Mouse (Mus musculus): Measurements from ENCODE around the gene Susd1.

The Susd1 gene

DNA sequence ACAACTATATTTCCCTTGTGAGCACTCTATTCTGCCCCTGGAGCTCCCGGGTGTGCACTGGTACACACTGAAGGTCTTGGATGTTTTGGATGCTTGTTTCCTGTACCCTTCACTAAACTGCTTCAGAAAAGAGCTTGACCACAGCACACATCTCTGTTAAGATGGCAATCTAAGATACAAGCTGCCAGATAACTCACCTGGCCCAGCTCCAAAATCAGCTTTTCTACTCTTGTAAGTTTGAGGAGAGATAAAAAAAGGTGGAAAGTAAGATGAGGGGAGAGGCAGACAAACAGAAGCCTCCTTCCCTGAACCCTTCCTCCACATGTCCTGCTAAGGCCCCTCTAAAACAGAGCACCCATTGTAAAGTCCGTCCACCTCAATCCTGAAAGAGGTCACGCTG is 115.7 kb downstream of the Susd1 start:
- no peak for DNase-seq (ENCODE audit: low read depth, low spot score)

DNA sequence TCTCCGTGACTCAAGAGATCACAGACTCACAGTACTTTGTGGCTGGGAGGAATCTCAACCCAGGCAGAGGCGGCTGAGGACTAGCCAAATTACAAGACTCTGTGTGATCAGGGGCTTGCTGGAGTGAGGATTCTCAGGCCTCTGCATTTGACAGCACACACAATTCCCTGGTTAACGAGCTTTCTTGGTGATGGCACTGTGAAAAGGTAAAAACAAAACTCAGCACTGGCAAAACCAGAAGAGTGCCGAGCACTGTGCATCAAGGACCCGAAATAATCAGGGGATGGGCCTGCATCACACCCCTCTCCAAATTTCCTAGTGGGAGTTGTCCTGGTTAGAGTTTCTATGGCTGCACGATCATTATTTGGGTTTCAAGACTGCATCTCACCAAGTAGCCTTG is 116.4 kb downstream of the Susd1 start:
- DNase-seq (ENCODE audit: low read depth, low spot score): no peak

DNA sequence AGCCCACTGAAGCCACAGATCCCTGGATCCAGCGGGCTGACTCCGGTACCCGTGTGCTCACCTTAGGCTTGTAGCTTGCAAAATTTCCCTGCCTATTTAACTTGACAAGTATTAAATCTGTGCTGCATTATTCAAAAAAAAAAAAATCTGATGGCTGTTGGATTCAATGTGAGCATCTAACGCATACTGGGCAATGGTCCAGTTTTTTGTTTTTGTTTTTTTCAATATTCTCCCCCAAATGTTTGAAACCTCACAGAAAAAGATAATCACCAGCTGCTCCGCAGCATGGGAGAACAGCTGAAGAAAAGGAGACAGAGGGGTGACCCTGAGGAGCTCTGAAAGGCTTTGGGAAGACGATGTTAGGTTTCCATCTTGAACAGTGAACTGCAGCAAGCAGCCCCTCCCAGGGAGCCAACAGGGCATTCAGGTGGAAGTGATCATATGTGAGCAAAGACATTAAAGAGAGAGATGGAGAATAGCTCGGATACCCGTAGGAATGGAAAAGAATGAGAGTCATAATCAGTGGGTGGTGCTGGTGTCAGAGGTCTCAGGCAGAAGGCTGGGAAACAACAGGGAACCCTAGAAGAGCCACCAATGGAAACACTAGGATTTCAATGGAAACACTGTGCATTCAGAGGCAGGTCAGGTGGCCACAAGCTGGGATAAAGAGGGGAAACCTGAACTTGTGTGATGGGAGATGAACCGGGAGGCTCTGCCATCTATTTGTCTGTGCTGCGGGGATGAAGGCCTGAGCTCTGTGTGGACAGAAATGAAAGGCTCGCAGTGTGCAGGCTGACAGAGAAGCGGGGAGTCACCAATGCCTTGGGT is 117.0 kb downstream of the Susd1 start:
- no peak for DNase-seq (ENCODE audit: low read depth, low spot score)

- no peak for DNase-seq (ENCODE audit: low read depth, low spot score)
These were observed 119.1 kb downstream of the Susd1 start for GRCm38 (mm10) chr4:59319136-59319941.

GRCm38 (mm10) chr4:59318602-59319001 is 119.8 kb downstream of the Susd1 start:
- DNase-seq (ENCODE audit: low read depth, low spot score): no peak

DNA sequence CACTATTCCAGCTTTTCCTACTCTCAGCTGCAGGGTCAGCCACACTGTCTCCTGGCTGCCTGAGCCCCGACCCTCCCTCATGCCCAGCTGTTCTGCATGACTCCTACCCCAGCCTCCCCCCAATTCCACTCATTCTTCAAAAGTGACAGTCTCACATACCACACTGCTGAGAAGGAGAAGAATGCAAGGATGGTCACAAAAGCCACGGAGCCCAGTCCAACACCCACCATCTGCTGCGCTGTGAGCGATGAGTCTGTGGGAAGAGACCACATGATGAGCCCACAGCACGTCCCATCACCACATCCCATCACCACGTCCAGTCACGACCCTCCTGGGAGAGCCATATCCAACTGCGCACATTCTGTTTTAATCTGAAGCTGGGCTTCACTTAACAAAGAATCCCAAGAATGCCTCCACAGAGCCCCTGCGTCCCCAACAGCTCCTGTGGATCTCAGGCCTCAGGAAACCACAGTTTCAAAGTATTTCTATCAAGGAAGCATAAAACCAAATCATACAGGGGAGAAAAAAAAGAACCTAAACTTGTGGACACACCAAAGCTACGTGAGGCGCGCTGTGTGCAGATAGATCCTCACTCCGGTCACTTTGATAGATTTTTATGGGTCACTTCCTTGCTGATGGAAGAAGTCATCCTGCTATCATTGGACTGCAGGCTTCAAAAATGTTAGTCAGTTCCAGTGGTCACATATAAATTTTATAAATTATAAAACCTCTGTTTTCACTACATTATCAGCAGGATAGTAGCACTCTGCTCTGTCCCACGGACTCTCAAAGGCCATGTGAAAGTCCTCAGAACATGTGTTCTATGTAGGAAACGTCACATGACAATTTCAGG is 122.7 kb downstream of the Susd1 start:
- DNase-seq (ENCODE audit: low read depth, low spot score): no peak

GRCm38 (mm10) chr4:59314939-59315552 is 123.4 kb downstream of the Susd1 start:
- DNase-seq (ENCODE audit: low read depth, low spot score): no peak

- no peak for DNase-seq (ENCODE audit: low read depth, low spot score)
These were observed 125.5 kb downstream of the Susd1 start for GRCm38 (mm10) chr4:59312945-59313344.

GRCm38 (mm10) chr4:59310590-59310989 is 127.8 kb downstream of the Susd1 start:
- no peak for DNase-seq (ENCODE audit: low read depth, low spot score)

DNA sequence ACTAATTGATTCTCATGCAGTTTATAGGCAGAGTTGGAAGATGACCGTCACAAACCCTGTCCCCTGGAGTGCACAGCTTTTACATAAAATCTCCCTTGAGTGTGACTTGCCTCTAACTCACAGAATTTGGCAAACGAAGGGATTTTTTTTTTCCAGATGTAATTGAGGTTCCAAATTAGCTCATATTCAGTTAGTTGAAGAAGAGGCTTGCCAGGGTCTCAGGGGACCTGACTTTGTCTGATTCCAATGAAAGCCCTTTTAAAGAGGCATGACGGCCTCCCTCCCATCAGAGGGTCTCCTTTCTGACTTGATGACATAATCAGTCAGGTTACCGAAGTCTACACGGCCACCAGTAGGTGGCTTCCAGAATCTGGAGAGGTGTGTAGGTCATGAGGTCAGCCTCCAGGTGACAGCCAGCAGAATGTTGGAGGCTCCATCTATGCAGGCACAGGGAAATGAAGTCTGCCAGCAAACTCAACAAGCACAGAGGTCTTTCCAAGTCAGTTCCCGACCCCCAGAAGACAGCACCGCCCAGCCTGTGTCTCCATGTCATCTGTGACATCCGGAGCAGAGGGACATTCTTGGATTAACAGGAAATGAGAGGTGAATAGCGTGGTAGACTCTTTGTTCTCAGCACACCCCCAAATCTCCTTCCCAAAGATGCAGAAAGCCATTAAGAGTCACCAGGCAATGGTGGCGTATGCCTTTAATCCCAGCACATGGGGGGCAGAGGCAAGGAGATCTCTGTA is 130.4 kb downstream of the Susd1 start:
- no peak for DNase-seq (ENCODE audit: low read depth, low spot score)

GRCm38 (mm10) chr4:59302387-59302786 is 136.0 kb downstream of the Susd1 start:
- DNase-seq (ENCODE audit: low read depth, low spot score): no peak

DNA sequence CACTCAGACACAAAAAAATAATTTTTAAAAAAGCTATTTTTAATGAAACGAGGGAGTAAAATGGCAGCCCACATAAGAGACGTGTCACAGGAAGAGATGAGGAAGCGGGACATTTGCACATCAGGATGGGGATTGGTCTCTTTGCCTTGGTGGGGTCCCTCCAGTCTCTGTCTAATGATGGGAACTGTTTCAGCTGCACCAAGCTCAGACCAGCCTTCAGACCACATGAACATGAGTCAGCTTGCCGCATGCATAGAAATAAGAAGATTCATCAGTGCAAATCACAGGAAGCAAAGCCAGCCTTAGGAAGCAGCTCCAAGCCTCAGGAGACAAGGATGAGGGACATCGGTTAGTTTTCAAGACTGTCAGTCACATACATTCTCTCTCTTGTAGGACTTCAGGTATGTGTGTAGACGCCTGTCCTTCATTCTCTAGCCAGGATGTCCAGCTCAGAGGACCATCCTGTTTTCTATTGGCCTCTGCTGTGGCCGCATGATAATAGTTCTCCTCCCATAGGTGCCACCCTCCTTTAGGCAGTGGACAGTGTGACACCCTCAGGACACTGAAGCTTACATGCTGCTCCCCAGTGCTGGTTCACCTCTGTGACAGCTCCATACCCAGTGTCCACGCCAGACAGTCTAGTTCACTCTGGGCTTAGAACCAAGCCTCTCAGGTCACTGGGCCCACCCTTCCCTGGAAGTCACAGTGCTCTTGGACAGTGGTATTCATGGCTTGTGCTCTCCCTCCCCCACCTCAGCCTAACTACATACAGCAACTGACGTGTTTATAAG is 137.2 kb downstream of the Susd1 start:
- DNase-seq (ENCODE audit: low read depth, low spot score): no peak

DNA sequence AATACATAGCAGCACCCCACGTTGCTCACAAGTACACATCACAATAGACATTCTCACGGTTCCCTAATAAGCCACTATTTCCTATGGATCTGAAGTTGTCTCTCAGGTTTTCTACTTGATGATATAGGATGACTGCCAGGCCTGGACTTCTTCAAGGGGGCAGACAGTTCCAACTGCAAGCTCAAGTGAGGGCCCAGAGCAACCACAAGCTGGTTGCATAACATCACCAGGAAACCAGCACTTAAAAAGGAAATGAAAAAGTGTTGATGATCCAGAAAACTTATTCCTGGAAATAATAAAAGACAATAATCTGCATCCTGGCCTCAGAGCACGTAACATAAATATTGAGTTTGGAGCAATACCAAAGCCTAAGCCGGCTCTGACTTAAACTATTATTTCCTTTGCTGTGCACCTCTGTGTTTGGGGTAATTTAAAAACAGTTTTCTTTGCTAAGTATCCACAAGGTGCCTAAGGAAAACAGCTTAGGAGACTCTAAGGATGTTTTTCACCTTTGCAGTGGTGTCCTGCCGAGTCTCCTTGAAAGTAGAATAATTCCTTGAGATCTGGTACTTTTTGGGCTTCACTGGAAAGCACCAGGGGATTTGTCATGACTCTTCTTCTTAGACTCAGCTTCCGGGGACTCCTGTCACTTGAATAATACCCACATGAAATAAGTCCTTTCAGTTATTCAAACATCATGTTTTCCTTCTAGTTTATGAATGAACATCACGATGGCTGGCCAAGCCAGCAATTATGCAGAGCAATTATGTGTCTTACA is 139.5 kb downstream of the Susd1 start:
- DNase-seq (ENCODE audit: low read depth, low spot score): no peak

DNA sequence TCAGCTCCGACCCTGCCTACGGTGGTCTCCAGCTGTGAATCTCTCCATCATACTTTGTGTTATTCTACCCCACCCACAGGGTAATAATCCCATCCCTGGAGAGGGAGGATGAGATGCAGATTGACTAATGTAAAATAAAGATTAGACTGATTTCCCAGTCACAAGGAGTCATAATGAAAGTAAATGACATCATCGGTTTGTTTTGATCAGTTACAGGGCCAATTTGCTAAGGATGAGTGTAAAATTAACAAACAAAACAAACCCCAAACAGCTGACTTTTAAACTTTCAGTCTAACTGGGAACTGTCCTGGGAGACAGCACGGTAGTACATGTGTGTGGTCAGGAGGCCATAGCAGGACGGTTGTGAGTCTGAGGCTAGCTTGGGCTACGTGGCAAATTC is 143.3 kb downstream of the Susd1 start:
- no peak for DNase-seq (ENCODE audit: low read depth, low spot score)

- DNase-seq (ENCODE audit: low read depth, low spot score): no peak
These were observed 143.8 kb downstream of the Susd1 start for GRCm38 (mm10) chr4:59294661-59295060.

- DNase-seq (ENCODE audit: low read depth, low spot score): no peak
These were observed 146.3 kb downstream of the Susd1 start for GRCm38 (mm10) chr4:59291914-59292718.

- no peak for DNase-seq (ENCODE audit: low read depth, low spot score)
These were observed 147.4 kb downstream of the Susd1 start for GRCm38 (mm10) chr4:59290972-59291576.

DNA sequence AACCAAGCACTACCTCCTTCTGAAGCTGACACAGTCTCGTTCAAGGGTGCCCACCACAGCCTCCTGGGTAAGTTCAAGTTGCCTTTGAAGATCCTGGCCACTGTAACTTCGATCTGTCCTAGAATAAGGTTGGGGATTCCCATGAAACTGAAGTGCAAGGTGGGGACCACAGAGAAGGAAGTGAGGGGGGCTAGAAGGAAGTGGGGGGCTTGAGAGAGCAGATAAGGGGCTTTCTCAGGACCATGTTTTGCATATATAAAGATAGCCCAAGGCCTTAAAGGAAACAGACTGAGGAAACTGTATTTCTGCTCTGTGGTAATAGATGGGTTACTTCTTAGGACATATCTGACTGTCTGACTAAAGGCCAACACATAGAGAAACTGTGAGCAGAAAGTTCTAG is 151.3 kb downstream of the Susd1 start:
- DNase-seq (ENCODE audit: low read depth, low spot score): no peak
